Mouse (Mus musculus) hindbrain, embryonic 14.5 days (tissue): ENCODE measurements at regions not wholly inside any gene's neighbourhood (a gene's known extent, or its start where the extent isn't known, plus 50 kb on each side); places are given as distances from the start of the nearest gene placed in this dataset.

Source experiments
- ATAC-seq: fragments of 200-750 bp; cut with Nextera tagmentation; 2 replicates; pipeline ENCODE4 v1.8.0; 2017; ENCODE audit warnings: moderate number of reproducible peaks, mild to moderate bottlenecking, moderate TSS enrichment, moderate library complexity; ENCODE audit not compliant: low FRiP score
- DNase-seq: peaks from one replicate; pipeline ENCODE4 v3.0.0-alpha.2; 2015; ENCODE audit warnings: low spot score
- H3K27ac ChIP-seq: fragments of 300-500 bp; sonication (generic); 2 replicates; pipeline ENCODE4 v1.5.1; 2014; ENCODE audit warnings: mild to moderate bottlenecking, moderate library complexity
- H3K27me3 ChIP-seq: fragments of 300-500 bp; sonication (generic); 2 replicates; pipeline ENCODE4 v1.6.1; 2014; ENCODE audit warnings: mild to moderate bottlenecking, low read length, mixed read lengths; ENCODE audit not compliant: control insufficient read depth, insufficient read depth
- H3K36me3 ChIP-seq: fragments of 300-500 bp; sonication (generic); replicated peaks from 2 replicates; pipeline ENCODE4 v1.6.1; 2014; ENCODE audit not compliant: control insufficient read depth, insufficient read depth
- H3K4me1 ChIP-seq: fragments of 300-500 bp; sonication (generic); replicated peaks from 2 replicates; pipeline ENCODE4 v1.6.1; 2014; ENCODE audit warnings: antibody characterized with exemption, low read length, mixed read lengths; ENCODE audit not compliant: control insufficient read depth, insufficient read depth
- H3K4me2 ChIP-seq: fragments of 300-500 bp; sonication (generic); replicated peaks from 2 replicates; pipeline ENCODE4 v1.6.1; 2014; ENCODE audit warnings: mild to moderate bottlenecking, moderate library complexity
- H3K4me3 ChIP-seq: fragments of 300-500 bp; sonication (generic); replicated peaks from 2 replicates; pipeline ENCODE4 v1.5.1; 2014; ENCODE audit warnings: mild to moderate bottlenecking, low read length
- H3K9ac ChIP-seq: fragments of 300-500 bp; sonication (generic); 2 replicates; pipeline ENCODE4 v1.6.1; 2014
- H3K9me3 ChIP-seq: fragments of 300-500 bp; sonication (generic); 2 replicates; pipeline ENCODE4 v1.6.1; 2016; ENCODE audit warnings: low read length; ENCODE audit not compliant: control insufficient read depth
- WGBS: fragments of 180-500 bp; shearing (Covaris S2); extraction: QIAGEN DNeasy Blood & Tissue Kit; methylation state at CpG from one replicate; pipeline ENCODE4 v1.1.7; 2014; 5-methylcytosine and 5-hydroxymethylcytosine counted together

- H3K27ac ChIP-seq = no peak overlapping the region
- H3K4me3 ChIP-seq = no peak overlapping the region
- H3K27me3 ChIP-seq = no peaks in the 10 kb centered on the region
- no peaks in the 10 kb centered on the region for H3K36me3 ChIP-seq
- DNase-seq (no peak), ATAC-seq (no peak)
- no peak overlapping the region for H3K4me2 ChIP-seq
- H3K9me3 ChIP-seq = no peaks in the 10 kb centered on the region
- no peak overlapping the region for H3K9ac ChIP-seq
- no peaks in the 10 kb centered on the region for H3K4me1 ChIP-seq
Observed at GRCm38 (mm10) chr15:61210161-61210560, 287.3 kb upstream of the A1bg start.

- Histone ChIP-seq H3K27me3 (no peaks in the 10 kb centered on the region), H3K9me3 (no peaks in the 10 kb centered on the region), H3K9ac (no peak overlapping the region), H3K36me3 (no peaks in the 10 kb centered on the region), H3K4me1 (no peaks in the 10 kb centered on the region), H3K4me2 (no peak overlapping the region), H3K4me3 (no peak overlapping the region), H3K27ac (no peak overlapping the region)
- WGBS = 88% methylated on average over 1 of the region's 1 CpGs
- ATAC-seq (no peak), DNase-seq (no peak)
Observed at GRCm38 (mm10) chr15:61189981-61190380, 267.2 kb upstream of the A1bg start.

GRCm38 (mm10) chr15:61189481-61189880, 266.7 kb upstream of the A1bg start:
- Histone ChIP-seq H3K36me3 (no peaks in the 10 kb centered on the region), H3K4me3 (no peak overlapping the region), H3K9ac (no peak overlapping the region), H3K4me1 (no peaks in the 10 kb centered on the region), H3K9me3 (no peaks in the 10 kb centered on the region), H3K4me2 (no peak overlapping the region), H3K27me3 (no peaks in the 10 kb centered on the region), H3K27ac (no peak overlapping the region)
- WGBS = 77% methylated on average over 8 of the region's 8 CpGs
- DNase-seq (no peak), ATAC-seq (no peak)

- no peaks in the 10 kb centered on the region for H3K36me3 ChIP-seq
- no peaks in the 10 kb centered on the region for H3K9me3 ChIP-seq
- H3K4me1 ChIP-seq = no peaks in the 10 kb centered on the region
- no peak overlapping the region for H3K27ac ChIP-seq
- H3K27me3 ChIP-seq = no peaks in the 10 kb centered on the region
- no peak overlapping the region for H3K4me2 ChIP-seq
- DNase-seq = no peak
- no peak overlapping the region for H3K4me3 ChIP-seq
- ATAC-seq = no peak
- WGBS = 17% methylated on average over 2 of the region's 2 CpGs
- no peak overlapping the region for H3K9ac ChIP-seq
Observed at GRCm38 (mm10) chr15:61184597-61184963, 261.8 kb upstream of the A1bg start.

GRCm38 (mm10) chr15:61183751-61184596, 261.2 kb upstream of the A1bg start:
- H3K4me2 ChIP-seq = no peak overlapping the region
- H3K4me3 ChIP-seq = no peak overlapping the region
- no peak overlapping the region for H3K9ac ChIP-seq
- H3K9me3 ChIP-seq = no peaks in the 10 kb centered on the region
- no peaks in the 10 kb centered on the region for H3K27me3 ChIP-seq
- ATAC-seq = no peak
- DNase-seq = no peak
- no peak overlapping the region for H3K27ac ChIP-seq
- WGBS = 12% methylated on average over 11 of the region's 11 CpGs
- no peaks in the 10 kb centered on the region for H3K4me1 ChIP-seq
- H3K36me3 ChIP-seq = no peaks in the 10 kb centered on the region

- Histone ChIP-seq H3K36me3 (no peaks in the 10 kb centered on the region), H3K4me3 (no peak overlapping the region), H3K4me2 (no peak overlapping the region), H3K9ac (no peak overlapping the region), H3K27me3 (no peaks in the 10 kb centered on the region), H3K27ac (no peak overlapping the region), H3K4me1 (no peaks in the 10 kb centered on the region), H3K9me3 (no peaks in the 10 kb centered on the region)
- 37% methylated on average over 5 of the region's 5 CpGs for WGBS
- ATAC-seq (no peak), DNase-seq (no peak)
Observed at GRCm38 (mm10) chr15:61183291-61183690, 260.5 kb upstream of the A1bg start.

GRCm38 (mm10) chr15:61168842-61169416, 246.1 kb upstream of the A1bg start:
- no peaks in the 10 kb centered on the region for H3K27me3 ChIP-seq
- H3K36me3 ChIP-seq = no peaks in the 10 kb centered on the region
- H3K4me1 ChIP-seq = peaks cover 7% of the 10 kb centered on the region; the same call in 1 of the 2 replicates
- DNase-seq (no peak), ATAC-seq (no peak)
- no peaks in the 10 kb centered on the region for H3K9me3 ChIP-seq
- 96% methylated on average over 1 of the region's 1 CpGs for WGBS
- H3K4me3 ChIP-seq = no peak overlapping the region
- no peak overlapping the region for H3K27ac ChIP-seq
- H3K4me2 ChIP-seq = no peak overlapping the region
- H3K9ac ChIP-seq = no peak overlapping the region

- peak; percentile 66; the same call in 1 of the 2 replicates for ATAC-seq
- H3K4me1 ChIP-seq = peaks cover 7% of the 10 kb centered on the region; the same call in 1 of the 2 replicates
- no peak for DNase-seq
- 41% methylated on average over 5 of the region's 5 CpGs for WGBS
- H3K4me3 ChIP-seq = no peak overlapping the region
- H3K27ac ChIP-seq = no peak overlapping the region
- no peaks in the 10 kb centered on the region for H3K9me3 ChIP-seq
- H3K36me3 ChIP-seq = no peaks in the 10 kb centered on the region
- H3K9ac ChIP-seq = no peak overlapping the region
- no peak overlapping the region for H3K4me2 ChIP-seq
- H3K27me3 ChIP-seq = no peaks in the 10 kb centered on the region; the same call in 1 of the 2 replicates
Observed at GRCm38 (mm10) chr15:61165050-61165449, 242.2 kb upstream of the A1bg start.

GRCm38 (mm10) chr15:61161397-61161796, 238.6 kb upstream of the A1bg start:
- no peak for ATAC-seq

More at GRCm38 (mm10) chr15:61161397-61161796, 238.6 kb upstream of the A1bg start:
- H3K9me3 ChIP-seq = no peaks in the 10 kb centered on the region
- no peak for DNase-seq
- H3K27me3 ChIP-seq = peaks cover 3% of the 10 kb centered on the region; the same call in 1 of the 2 replicates
- no peak overlapping the region for H3K4me3 ChIP-seq
- H3K27ac ChIP-seq = no peak overlapping the region
- H3K4me1 ChIP-seq = peaks cover 7% of the 10 kb centered on the region; the same call in 1 of the 2 replicates
- H3K36me3 ChIP-seq = no peaks in the 10 kb centered on the region
- WGBS = 79% methylated on average over 5 of the region's 5 CpGs
- no peak overlapping the region for H3K4me2 ChIP-seq
- no peak overlapping the region for H3K9ac ChIP-seq
